In the genomic region with DNA sequence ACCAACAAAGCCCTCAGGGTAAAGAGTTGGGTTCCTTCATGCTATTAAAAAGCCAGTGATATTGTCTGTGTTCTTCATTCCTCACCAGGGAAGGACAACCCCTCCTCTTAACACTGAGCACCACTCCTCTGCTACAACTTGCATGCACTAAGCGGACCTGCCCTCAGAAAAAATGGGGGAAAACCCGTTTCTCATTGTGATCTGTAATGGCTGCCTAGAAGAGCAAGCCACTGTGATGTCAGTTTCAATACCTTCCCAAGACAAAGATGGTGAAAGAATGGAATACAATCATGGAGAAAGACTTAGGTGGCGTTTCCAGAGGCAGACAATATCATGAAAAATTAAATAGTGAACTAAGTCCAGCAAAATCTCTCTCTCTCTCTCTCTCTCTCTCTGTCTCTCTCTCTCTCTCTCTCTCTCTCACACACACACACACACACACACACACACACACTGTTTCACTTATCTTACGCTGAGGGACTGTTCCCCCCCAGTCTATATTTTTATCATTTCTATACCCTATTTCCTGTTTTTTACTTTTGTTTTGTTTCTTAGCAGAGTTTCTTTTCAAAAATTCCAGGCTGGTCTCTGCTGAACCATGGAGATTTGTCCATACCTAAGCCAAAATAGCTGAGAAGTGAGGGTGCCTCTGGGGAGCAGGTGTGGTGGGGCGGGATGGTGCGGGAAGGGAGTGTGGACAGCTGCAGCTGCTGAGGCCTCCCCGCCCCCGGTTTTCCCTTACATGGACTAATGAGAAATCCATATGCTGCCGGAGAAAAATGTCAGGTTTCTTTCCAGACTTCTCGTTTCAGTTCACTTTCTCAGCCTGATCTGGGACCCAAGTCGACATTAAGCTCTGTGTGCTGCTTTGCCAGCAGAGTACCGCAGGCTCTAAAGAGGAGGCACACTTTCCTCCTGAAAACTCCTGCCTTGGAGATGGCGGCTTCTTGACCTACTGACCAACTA, we compare ENCODE assay signal across 8 mouse cellular contexts. TPM values are rescaled to one million over a fixed set of nuclear protein-coding genes. Genes with fewer than 3 reads are reported as not detected.
DNase-seq lines count a peak whose midpoint lies in the region; ATAC-seq and TF ChIP-seq lines count a peak whose summit lies in the region.

No protein-coding gene starts in this region.

- H3K36me3 ChIP-seq in lung, embryonic 16.5 days (ENCODE audit: control insufficient read depth, insufficient read depth, low read length): no peaks in the 10 kb centered on the region
- no peaks in the 10 kb centered on the region for H3K36me3 ChIP-seq in hindbrain, embryonic 13.5 days
- no peaks in the 10 kb centered on the region for H3K36me3 ChIP-seq in neural tube, embryonic 11.5 days (ENCODE audit: control insufficient read depth, insufficient read depth, low read length)
- no peaks in the 10 kb centered on the region for H3K36me3 ChIP-seq in kidney, adult 2 months (ENCODE audit: control insufficient read depth, insufficient read depth, low read length)

- peaks cover 20% of the 10 kb centered on the region for H3K4me1 ChIP-seq in lung, embryonic 16.5 days (replicated peaks; ENCODE audit: control insufficient read depth, insufficient read depth, low read length)
- H3K4me1 ChIP-seq in hindbrain, embryonic 13.5 days (replicated peaks): peaks cover 33% of the 10 kb centered on the region
- peaks cover 15% of the 10 kb centered on the region for H3K4me1 ChIP-seq in neural tube, embryonic 11.5 days (ENCODE audit: control insufficient read depth, insufficient read depth, low read length)
- H3K4me1 ChIP-seq in kidney, adult 2 months (ENCODE audit: control insufficient read depth, insufficient read depth, low read length): no peaks in the 10 kb centered on the region

- H3K4me3 ChIP-seq in lung, embryonic 16.5 days (ENCODE audit: low read length): peak overlapping the region; percentile 5; the same call in 1 of the 2 replicates
- no peak overlapping the region for H3K4me3 ChIP-seq in hindbrain, embryonic 13.5 days
- no peak overlapping the region for H3K4me3 ChIP-seq in neural tube, embryonic 11.5 days (ENCODE audit: low read depth, low read length)
- H3K4me3 ChIP-seq in kidney, adult 2 months (ENCODE audit: insufficient read depth, low read depth, low read length): no peak overlapping the region

- H3K9me3 ChIP-seq in lung, embryonic 16.5 days (ENCODE audit: control insufficient read depth, low read length): no peaks in the 10 kb centered on the region
- no peaks in the 10 kb centered on the region for H3K9me3 ChIP-seq in hindbrain, embryonic 13.5 days
- no peaks in the 10 kb centered on the region for H3K9me3 ChIP-seq in neural tube, embryonic 11.5 days (ENCODE audit: control insufficient read depth, low read length)

- TF ChIP-seq CTCF in kidney, adult 2 months (conservative IDR thresholded peaks at IDR 0.05; ENCODE audit: insufficient read depth, insufficient read length, low read depth, low read length): no peak

- no peaks in the 10 kb centered on the region for H3K27me3 ChIP-seq in lung, embryonic 16.5 days (ENCODE audit: control insufficient read depth, insufficient read depth, low read depth, low read length)
- H3K27me3 ChIP-seq in hindbrain, embryonic 13.5 days: no peaks in the 10 kb centered on the region
- H3K27me3 ChIP-seq in neural tube, embryonic 11.5 days (ENCODE audit: control insufficient read depth, insufficient read depth, low read length): no peaks in the 10 kb centered on the region
- no peaks in the 10 kb centered on the region for H3K27me3 ChIP-seq in kidney, adult 2 months (replicated peaks; ENCODE audit: control insufficient read depth, insufficient read depth, low read length)

- peak; percentile 69 for ATAC-seq in lung, embryonic 16.5 days (ENCODE audit: low read depth)
- no peak for ATAC-seq in hindbrain, embryonic 13.5 days (ENCODE audit: low FRiP score)
- no peak for ATAC-seq in neural tube, embryonic 11.5 days (ENCODE audit: insufficient read depth, low FRiP score, low TSS enrichment)

- DNase-seq in lung, postnatal 25 days (ENCODE audit: low spot score): no peak
- peak; percentile 36 for DNase-seq in gastrocnemius, adult 18-20 months (ENCODE audit: low spot score)
- peak; percentile 68 for DNase-seq in neural tube, embryonic 11.5 days (ENCODE audit: low spot score)
- no peak for DNase-seq in spleen, postnatal 4 days (ENCODE audit: low spot score in 2 of 2)
- DNase-seq in thymus, postnatal 14 days: no peak
- DNase-seq in kidney, adult 2 months: no peak

- H3K4me2 ChIP-seq in lung, embryonic 16.5 days (ENCODE audit: low read depth, low read length): peak overlapping the region; percentile 47
- H3K4me2 ChIP-seq in hindbrain, embryonic 13.5 days: no peak overlapping the region
- H3K4me2 ChIP-seq in neural tube, embryonic 11.5 days (ENCODE audit: low read depth): no peak overlapping the region

- WGBS in lung, embryonic 16.5 days: 34% methylated on average over 13 of the region's 13 CpGs
- 53% methylated on average over 13 of the region's 13 CpGs for WGBS in hindbrain, embryonic 13.5 days
- 57% methylated on average over 13 of the region's 13 CpGs for WGBS in neural tube, embryonic 11.5 days
- 60% methylated on average over 13 of the region's 13 CpGs for WGBS in kidney, adult 2 months

- TF ChIP-seq POLR2A in kidney, adult 2 months (IDR thresholded peaks at IDR 0.05; ENCODE audit: low read depth, low read length): no peak

- peak overlapping the region; percentile 88 for H3K27ac ChIP-seq in lung, embryonic 16.5 days (ENCODE audit: low read length)
- peak overlapping the region; percentile 69; the same call in 1 of the 2 replicates for H3K27ac ChIP-seq in hindbrain, embryonic 13.5 days
- peak overlapping the region; percentile 21 for H3K27ac ChIP-seq in neural tube, embryonic 11.5 days (ENCODE audit: low read depth, low read length)
- no peak overlapping the region for H3K27ac ChIP-seq in kidney, adult 2 months (ENCODE audit: insufficient read depth, low read depth, low read length)

- peak overlapping the region; percentile 56 for H3K9ac ChIP-seq in lung, embryonic 16.5 days (ENCODE audit: low read length)
- peak overlapping the region; percentile 53; the same call in 1 of the 2 replicates for H3K9ac ChIP-seq in hindbrain, embryonic 13.5 days
- no peak overlapping the region for H3K9ac ChIP-seq in neural tube, embryonic 11.5 days (ENCODE audit: low read length)

RNA-seq across cellular contexts. Expression of a gene that starts 11.3 kb away (rescaled TPM):
- 15.6 and 16.0 TPM in 2 replicates for polyA plus RNA-seq in lung, embryonic 16.5 days (2015; fragmentation: Nextera tagmentation; extraction: Ambion mirVana)
- total RNA-seq in gastrocnemius, adult 18-20 months (2021): under 1 TPM; 0.78 to 0.80 TPM
- polyA plus RNA-seq in hindbrain, embryonic 13.5 days (2015; fragmentation: Nextera tagmentation; extraction: Ambion mirVana): 13.3 and 14.2 TPM in 2 replicates
- 27.3 and 27.9 TPM in 2 replicates for polyA plus RNA-seq in neural tube, embryonic 11.5 days (2014; fragmentation: Nextera tagmentation; extraction: Ambion mirVana)
- polyA plus RNA-seq in kidney, adult 2 months (2012; rRNA removed): 2.6 and 2.9 TPM in 2 replicates

RNA-seq across cellular contexts. Expression of a gene that starts 41.1 kb away (rescaled TPM):
- polyA plus RNA-seq in lung, embryonic 16.5 days (2015; fragmentation: Nextera tagmentation; extraction: Ambion mirVana): 1,483 and 1,593 TPM in 2 replicates
- total RNA-seq in gastrocnemius, adult 18-20 months (2021): 1 to 10 TPM; 1.8 to 3.2 TPM
- 367 and 379 TPM in 2 replicates for polyA plus RNA-seq in hindbrain, embryonic 13.5 days (2015; fragmentation: Nextera tagmentation; extraction: Ambion mirVana)
- 1,492 and 1,651 TPM in 2 replicates for polyA plus RNA-seq in neural tube, embryonic 11.5 days (2014; fragmentation: Nextera tagmentation; extraction: Ambion mirVana)
- 8.4 and 16.5 TPM in 2 replicates for polyA plus RNA-seq in kidney, adult 2 months (2012; rRNA removed)

RNA-seq across cellular contexts. Expression of a gene that starts 43.2 kb away (rescaled TPM):
- 5.4 and 5.7 TPM in 2 replicates for polyA plus RNA-seq in lung, embryonic 16.5 days (2015; fragmentation: Nextera tagmentation; extraction: Ambion mirVana)
- not detected for total RNA-seq in gastrocnemius, adult 18-20 months (2021)
- 0.71 and 1.1 TPM in 2 replicates for polyA plus RNA-seq in hindbrain, embryonic 13.5 days (2015; fragmentation: Nextera tagmentation; extraction: Ambion mirVana)
- polyA plus RNA-seq in neural tube, embryonic 11.5 days (2014; fragmentation: Nextera tagmentation; extraction: Ambion mirVana): 0.35 TPM in 1 of 2 replicates, not detected in the other
- polyA plus RNA-seq in kidney, adult 2 months (2012; rRNA removed): 0.11 TPM in 1 of 2 replicates, not detected in the other

Comparison
In these comparisons a context has a peak if more than half of its experiments do, and no peak if none do; other contexts are left out.
1. DNase-seq: peak in gastrocnemius, adult 18-20 months (single experiment) and neural tube, embryonic 11.5 days (single experiment); none in lung, postnatal 25 days (single experiment), spleen, postnatal 4 days (0 of 2), thymus, postnatal 14 days (single experiment) and kidney, adult 2 months (single experiment).
2. RNA of a gene that starts 41.1 kb away (polyA plus RNA-seq): 1,483 to 1,593 TPM in lung, embryonic 16.5 days, 1,492 to 1,651 TPM in neural tube, embryonic 11.5 days and 367 to 379 TPM in hindbrain, embryonic 13.5 days; 8.4 to 16.5 TPM in kidney, adult 2 months; every median in the first group is over 10 times any median in the second.